Mouse (Mus musculus): ENCODE results near the gene Esr1.

Gene Esr1

GRCm38 (mm10) chr10:5012004-5012403 lies 400.6 kb downstream of the Esr1 start:
- DNase-seq = no peak

- no peak for DNase-seq
These were observed 403.6 kb downstream of the Esr1 start for GRCm38 (mm10) chr10:5014976-5015375.

GRCm38 (mm10) chr10:5017148-5017547 lies 405.8 kb downstream of the Esr1 start:
- DNase-seq = no peak

GRCm38 (mm10) chr10:5025906-5026305 lies 414.5 kb downstream of the Esr1 start:
- no peak for DNase-seq

GRCm38 (mm10) chr10:5027208-5027607 lies 415.8 kb downstream of the Esr1 start:
- no peak for DNase-seq

- no peak for DNase-seq
These were observed 416.9 kb downstream of the Esr1 start for GRCm38 (mm10) chr10:5028301-5028700.

- DNase-seq = no peak
These were observed 417.8 kb downstream of the Esr1 start for GRCm38 (mm10) chr10:5029161-5029560.

- no peak for DNase-seq
These were observed 418.5 kb downstream of the Esr1 start for GRCm38 (mm10) chr10:5029883-5030282.

GRCm38 (mm10) chr10:5032192-5033048 lies 421.0 kb downstream of the Esr1 start:
- no peak for DNase-seq

- no peak for DNase-seq
These were observed 429.9 kb downstream of the Esr1 start for GRCm38 (mm10) chr10:5041254-5041653.

- no peak for DNase-seq
These were observed 433.1 kb downstream of the Esr1 start for GRCm38 (mm10) chr10:5044481-5044880.

GRCm38 (mm10) chr10:5045213-5045612 lies 433.8 kb downstream of the Esr1 start:
- DNase-seq = no peak

GRCm38 (mm10) chr10:5045671-5046070 lies 434.3 kb downstream of the Esr1 start:
- no peak for DNase-seq

Measured in lung, adult 18-20 months (tissue).